Mouse (Mus musculus): ENCODE results near the gene Spry2.

DNA sequence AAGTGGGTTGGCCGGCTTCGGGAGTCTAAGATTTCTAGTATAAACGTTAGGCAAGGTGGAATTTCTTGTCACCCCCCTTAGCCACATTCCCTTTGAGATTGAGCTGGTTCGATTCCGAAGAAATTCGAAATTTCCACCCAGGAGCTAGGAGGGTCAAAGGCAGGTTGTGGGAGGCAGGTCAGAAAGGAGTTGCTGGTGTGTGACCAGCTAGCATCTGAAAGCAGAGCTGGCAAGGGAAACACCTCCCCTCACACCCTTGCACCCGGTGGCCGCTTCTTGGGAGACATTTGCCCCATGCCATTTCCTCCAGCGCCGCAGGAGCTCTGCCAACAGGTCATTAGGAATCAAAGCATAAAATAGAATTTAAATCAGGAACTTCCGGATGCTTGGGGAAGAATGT is 2.5 kb upstream of the Spry2 start:
- TF ChIP-seq GATA1 (IDR thresholded peaks at IDR 0.05; ENCODE audit: low read length): no peak
- no peak for TF ChIP-seq TAL1 (IDR thresholded peaks at IDR 0.05; ENCODE audit: low read length)

Measured in erythroblast, embryonic 14.5 days (primary cell).